Mouse (Mus musculus): ENCODE results near the gene Kcnn1. TPM values are rescaled to one million over a fixed set of nuclear protein-coding genes. Genes with fewer than 3 reads are reported as not detected.

Kcnn1 gene
- polyA plus RNA-seq (2017; shearing (Covaris generic)), result under 1 TPM; 0.16 to 0.65 TPM

GRCm38 (mm10) chr8:70862824-70863641, at the start of gene Kcnn1:
Gene Kcnn1 (minus strand): TSS chr8:70863258.

GRCm38 (mm10) chr8:70905831-70906736, 43.0 kb upstream of the Kcnn1 start, which contains the start of gene Map1s:
Gene Map1s (plus strand): TSS chr8:70905932.

DNA sequence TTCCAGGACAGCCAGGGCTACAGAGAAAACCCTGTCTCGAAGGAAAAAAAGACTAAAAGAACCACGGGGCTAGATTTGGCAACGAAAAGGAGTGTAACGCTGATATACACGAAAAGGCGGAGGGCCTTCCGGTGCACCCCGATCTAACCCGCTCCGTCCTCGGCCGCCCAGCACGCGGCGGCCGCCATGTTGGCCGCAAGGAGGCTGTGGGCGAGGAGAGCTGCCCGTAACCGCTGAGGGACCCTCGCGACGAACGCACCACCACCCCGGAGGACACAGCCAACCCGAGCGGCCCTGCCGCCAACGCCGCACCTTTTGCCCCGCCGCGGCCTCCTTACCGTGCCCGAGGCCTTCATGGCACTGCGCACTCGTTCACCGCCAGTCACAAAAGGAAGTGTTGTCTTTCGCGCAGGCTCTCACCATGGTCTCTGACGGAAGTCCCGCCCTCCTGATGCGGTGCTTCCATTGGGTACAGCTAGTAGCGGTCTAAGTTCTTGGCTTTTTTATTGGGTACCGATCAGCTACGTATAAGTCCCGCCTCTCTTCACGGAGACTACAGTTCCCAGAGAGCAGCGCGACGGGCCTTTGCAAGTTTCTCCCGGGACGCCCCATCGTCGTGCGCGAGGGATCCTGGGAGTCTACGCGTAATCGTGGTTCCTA, 34.1 kb upstream of the Kcnn1 start, which contains the start of gene Rpl18a:
Rpl18a (minus strand) TSS at position 392 of the 660 bp plus-strand sequence.

DNA sequence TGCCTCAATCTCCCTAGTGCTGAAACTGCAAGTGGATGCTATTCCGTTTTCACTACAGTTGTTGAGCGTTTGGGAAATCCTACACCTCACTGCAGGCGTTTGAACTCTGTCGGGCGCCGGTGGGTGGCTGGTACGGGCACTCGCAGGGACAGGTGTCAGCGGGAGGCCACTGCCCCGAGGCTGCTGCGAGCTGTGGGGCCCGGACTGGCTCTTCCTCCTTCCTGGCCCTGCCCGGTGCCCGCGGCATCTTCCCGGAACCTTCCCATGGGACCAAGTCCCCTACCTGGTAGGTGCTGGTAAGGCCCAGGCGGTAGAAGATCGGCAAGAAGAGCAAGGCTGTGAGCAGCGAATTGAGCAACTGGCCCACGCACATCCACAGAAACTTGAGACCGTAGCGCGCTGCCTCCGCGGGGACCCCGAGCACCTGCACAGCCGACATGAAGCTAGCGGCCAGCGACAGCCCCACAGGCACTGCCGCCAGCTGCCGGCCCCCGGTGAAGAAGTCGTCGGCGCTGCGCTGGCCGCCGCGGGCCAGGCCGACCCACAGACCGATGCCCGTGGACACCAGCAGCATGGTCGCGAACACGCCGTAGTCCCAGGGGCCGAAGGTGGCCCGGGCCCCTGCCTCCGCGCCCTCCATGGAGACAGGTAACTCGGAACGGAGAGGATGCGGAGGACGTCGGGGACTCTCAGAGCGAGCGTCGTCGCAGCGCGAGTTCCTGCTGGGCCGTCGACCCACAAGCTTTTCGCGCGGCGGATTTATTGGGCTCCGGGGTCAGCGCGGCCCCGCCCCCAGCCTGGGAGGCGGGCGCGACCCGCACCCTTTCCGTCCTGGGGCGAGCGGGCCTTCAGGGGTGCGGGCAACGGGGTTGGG, 29.2 kb upstream of the Kcnn1 start, which contains the start of gene Slc5a5:
Slc5a5 (minus strand) TSS at position 736 of the 874 bp plus-strand sequence.

DNA sequence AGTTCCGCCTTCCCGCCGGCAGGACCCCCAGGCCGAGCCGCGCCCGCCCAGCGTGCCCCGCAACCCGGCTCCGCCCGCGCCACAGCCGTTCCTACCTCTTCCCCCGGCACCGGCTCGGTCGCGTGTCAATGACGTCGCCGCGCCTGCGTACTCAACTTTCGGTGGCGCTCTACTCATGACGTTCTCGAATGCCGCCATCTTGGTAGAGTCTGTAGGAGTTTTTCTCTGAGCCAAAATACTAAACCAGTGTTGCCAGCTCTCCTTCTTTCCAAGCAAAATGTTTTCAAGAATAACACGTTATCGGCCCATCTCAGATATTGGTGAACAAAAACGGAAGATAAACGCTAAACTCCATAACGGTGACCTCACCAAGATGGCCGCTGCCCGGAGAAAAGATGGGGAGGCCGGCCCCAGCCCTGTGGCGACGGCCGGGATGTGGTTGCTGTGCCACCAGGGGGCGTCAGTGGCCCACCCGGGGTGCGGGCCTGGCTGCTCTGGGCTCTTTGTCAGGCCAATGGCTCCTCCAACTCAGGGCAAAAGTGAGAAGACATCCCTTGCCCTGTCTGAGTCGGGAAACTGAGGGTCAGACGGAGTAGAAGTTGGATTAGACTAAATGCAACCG, 10.4 kb upstream of the Kcnn1 start, which contains the start of gene Ccdc124:
Ccdc124 (minus strand) TSS at position 572 of the 622 bp plus-strand sequence.

DNA sequence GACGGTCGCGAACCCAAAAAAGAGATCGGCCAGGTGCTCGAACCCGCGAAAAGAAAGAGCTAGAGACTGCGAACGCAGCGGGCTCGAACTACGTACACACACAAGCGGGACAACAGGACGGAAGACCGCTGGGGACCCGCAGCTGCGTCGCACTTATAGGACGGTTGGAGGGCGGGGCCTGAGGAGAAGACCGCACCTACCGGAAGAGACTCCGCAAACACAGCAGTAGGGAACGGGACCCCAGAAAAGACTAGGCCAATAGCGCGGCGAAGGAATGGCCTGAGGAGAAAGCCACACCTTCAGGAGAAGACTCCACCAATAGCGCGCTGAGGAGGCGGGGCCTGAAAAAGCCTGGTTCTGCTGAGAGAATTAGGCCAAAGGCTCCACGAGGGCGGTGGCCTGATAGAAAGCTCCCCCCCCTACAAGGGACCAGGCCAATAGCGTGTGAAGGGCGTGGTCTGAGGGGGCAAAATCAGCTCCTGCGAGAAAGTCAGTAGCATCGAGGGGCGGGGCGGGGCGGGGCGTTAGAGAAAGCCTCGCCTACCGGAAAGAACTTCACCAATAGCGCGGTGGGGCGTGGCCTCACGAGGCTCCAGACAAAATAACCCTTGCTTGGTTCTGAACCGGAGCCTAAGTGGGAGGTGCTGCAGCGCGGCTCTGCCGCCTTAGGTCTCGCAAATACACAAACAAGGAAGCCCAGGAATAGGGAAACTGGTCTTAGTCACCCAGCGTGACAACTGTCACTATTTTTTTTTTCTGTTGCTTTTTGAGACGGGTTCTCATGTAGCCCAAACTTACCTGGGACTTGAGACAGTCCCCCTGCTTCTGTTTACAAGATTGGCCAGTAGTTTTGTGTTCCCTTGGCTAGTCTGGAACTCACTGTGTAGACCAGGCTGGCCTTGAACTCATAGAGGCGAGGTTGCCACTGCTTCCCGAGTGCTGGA, 23.4 kb downstream of the Kcnn1 start, which contains the start of gene Arrdc2:
Arrdc2 (minus strand) TSS at position 313 of the 944 bp plus-strand sequence.

DNA sequence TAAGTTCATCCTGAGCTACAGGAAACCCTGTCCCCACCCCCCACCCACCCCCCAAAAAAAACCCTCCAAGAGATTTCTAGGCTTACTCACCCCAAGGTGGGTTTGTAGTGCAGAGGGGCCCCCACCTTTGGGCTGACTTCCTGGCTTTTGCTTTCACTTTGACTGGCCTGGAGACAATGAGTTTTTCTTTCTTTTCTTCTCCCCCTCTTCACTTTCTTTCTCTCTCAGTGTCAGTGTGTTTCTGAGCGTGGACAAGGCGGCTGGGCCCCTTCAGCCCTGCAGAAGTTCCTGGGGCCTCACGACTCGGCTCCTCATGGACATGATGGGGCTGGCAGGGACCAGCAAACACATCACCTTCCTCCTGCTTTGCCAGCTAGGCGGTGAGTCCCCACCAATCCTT, 54.8 kb downstream of the Kcnn1 start, which contains the start of gene Il12rb1:
Il12rb1 (plus strand) TSS at position 211 of the 400 bp plus-strand sequence.

DNA sequence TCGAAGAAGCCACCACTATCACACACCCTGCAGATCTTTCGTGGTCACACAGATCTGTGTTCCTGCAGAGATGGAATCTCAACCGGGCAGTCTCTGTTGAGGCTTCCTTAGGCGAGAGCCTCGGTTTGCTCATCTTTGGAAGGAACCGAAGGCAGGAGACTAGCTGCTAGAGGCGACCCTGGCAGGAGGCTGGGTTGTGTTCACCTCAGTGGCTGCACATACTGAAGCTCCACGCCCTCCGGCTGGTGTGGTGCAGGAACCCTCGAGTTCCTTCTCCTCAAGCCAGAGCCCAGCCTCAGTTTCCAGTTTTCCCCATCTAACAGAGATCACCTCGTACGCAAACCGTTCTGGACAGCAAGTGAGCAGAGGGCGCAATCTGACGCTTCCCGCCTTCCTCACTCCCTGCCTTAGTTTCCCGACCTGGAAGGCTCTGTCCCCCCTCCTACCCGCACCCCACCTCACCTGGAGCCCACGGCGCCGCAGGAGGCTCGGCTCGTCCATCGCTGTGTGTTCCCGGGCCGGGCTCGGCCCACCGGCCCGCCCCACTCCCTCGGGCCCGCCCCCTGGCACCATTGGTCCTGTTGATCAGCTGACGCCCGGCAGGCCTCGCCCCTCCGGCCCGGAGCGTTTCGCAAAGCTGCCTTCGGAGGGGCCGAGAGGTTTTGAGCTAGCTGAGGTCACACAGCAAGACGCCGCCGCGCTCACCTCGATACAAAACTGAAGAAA, 58.4 kb downstream of the Kcnn1 start, which contains the start of gene Mast3:
Mast3 (minus strand) TSS at position 574 of the 726 bp plus-strand sequence.

Other genes with a start within 250 kb of the Kcnn1 start
- under 1 TPM; 0.22 to 0.49 TPM for gene Lrrc25, start 247.1 kb downstream of the Kcnn1 start, polyA plus RNA-seq (2017; shearing (Covaris generic))
- gene Gdf15, start 230.8 kb downstream of the Kcnn1 start, polyA plus RNA-seq (2017; shearing (Covaris generic)), result under 1 TPM in 1 of 2 experiments, not detected in 1; 0.54 TPM
- gene Pgpep1, start 202.9 kb downstream of the Kcnn1 start, polyA plus RNA-seq (2017; shearing (Covaris generic)), result 1 to 10 TPM; 1.5 to 4.3 TPM
- gene Lsm4, start 190.0 kb downstream of the Kcnn1 start, polyA plus RNA-seq (2017; shearing (Covaris generic)), result 100 to 1,000 TPM; 304 to 322 TPM
- gene Jund, start 164.3 kb downstream of the Kcnn1 start, polyA plus RNA-seq (2017; shearing (Covaris generic)), result 100 to 1,000 TPM; 739 to 832 TPM
- 1 to 10 TPM in 1 of 2 experiments, under 1 TPM in 1; 0.08 to 1.1 TPM for gene Iqcn, start 159.8 kb downstream of the Kcnn1 start, polyA plus RNA-seq (2017; shearing (Covaris generic))
- under 1 TPM in 1 of 2 experiments, not detected in 1; 0.56 TPM for gene Gm3336, start 144.7 kb downstream of the Kcnn1 start, polyA plus RNA-seq (2017; shearing (Covaris generic))
- under 1 TPM; 0.37 to 0.56 TPM for gene Pde4c, start 139.5 kb downstream of the Kcnn1 start, polyA plus RNA-seq (2017; shearing (Covaris generic))
- 10 to 100 TPM; 11.1 to 17.4 TPM for gene Rab3a, start 108.6 kb downstream of the Kcnn1 start, polyA plus RNA-seq (2017; shearing (Covaris generic))
- gene Mpv17l2, start 102.3 kb downstream of the Kcnn1 start, polyA plus RNA-seq (2017; shearing (Covaris generic)), result 10 to 100 TPM; 54.0 to 62.1 TPM
- gene Pik3r2, start 86.5 kb downstream of the Kcnn1 start, polyA plus RNA-seq (2017; shearing (Covaris generic)), result 10 to 100 TPM; 26.3 to 34.1 TPM
- gene Mast3, start 58.2 kb downstream of the Kcnn1 start, polyA plus RNA-seq (2017; shearing (Covaris generic)), result 100 to 1,000 TPM in 1 of 2 experiments, 10 to 100 TPM in 1; 85.6 to 111 TPM
- 10 to 100 TPM; 36.1 to 48.8 TPM for gene Il12rb1, start 54.8 kb downstream of the Kcnn1 start, polyA plus RNA-seq (2017; shearing (Covaris generic))
- 10 to 100 TPM; 27.8 to 35.2 TPM for gene Arrdc2, start 23.5 kb downstream of the Kcnn1 start, polyA plus RNA-seq (2017; shearing (Covaris generic))
- gene Ccdc124, start 10.7 kb upstream of the Kcnn1 start, polyA plus RNA-seq (2017; shearing (Covaris generic)), result 10 to 100 TPM; 72.9 to 77.4 TPM
- not detected for gene Slc5a5, start 29.5 kb upstream of the Kcnn1 start, polyA plus RNA-seq (2017; shearing (Covaris generic))
- gene Rpl18a, start 34.2 kb upstream of the Kcnn1 start, polyA plus RNA-seq (2017; shearing (Covaris generic)), result 1,000 to 10,000 TPM; 5,102 to 6,041 TPM
- 10 to 100 TPM; 59.8 to 80.4 TPM for gene Map1s, start 42.7 kb upstream of the Kcnn1 start, polyA plus RNA-seq (2017; shearing (Covaris generic))